Mouse (Mus musculus) B cell, adult (primary cell): ENCODE measurements around the gene Ankef1. TPM values are rescaled to one million over a fixed set of nuclear protein-coding genes. Genes with fewer than 3 reads are reported as not detected.

Source experiments
- total RNA-seq: library from RNA; stranded (reverse); gene quantifications from 4 replicates; pipeline ENCODE4 v1.2.4, GENCODE M21; 2023; ENCODE audit not compliant: inconsistent age

Gene Ankef1
- total RNA-seq: not detected in 4 replicates

GRCm38 (mm10) chr2:136501651-136502050 lies at the start of gene Ankef1:
TSS of gene Ankef1 (plus strand) at chr2:136501910.

Other genes with a start within 250 kb of the Ankef1 start
- gene Pak7, start 113.9 kb upstream of the Ankef1 start, total RNA-seq: not detected in 4 replicates
- gene Snap25, start 211.5 kb downstream of the Ankef1 start, total RNA-seq: not detected in 4 replicates